Mouse (Mus musculus) adrenal gland, postnatal 4 days (tissue): Measurements from ENCODE around the gene Gm5741. TPM values are rescaled to one million over a fixed set of nuclear protein-coding genes. Genes with fewer than 3 reads are reported as not detected.
"Not testable (repeated sequence)": the region's sequence is repeated elsewhere in the genome, so short reads cannot be mapped to it uniquely, and the experiment has no call there.

Experiments
- DNase-seq, 2 experiments: peaks; one replicate each; pipeline ENCODE4 v3.0.0; 2021 to 2022; ENCODE audit warnings: low spot score in 2 of 2, mixed read lengths in 2 of 2
- long read RNA-seq, 2 experiments: library from polyadenylated mRNA; stranded (forward); transcript quantifications; one replicate each; pipeline ENCODE4 v2.0.0; 2021
- total RNA-seq, 2 experiments: library from RNA; stranded (reverse); gene quantifications; 2 replicates each; pipeline ENCODE4 v1.2.3; 2021

Gene Gm5741
- total RNA-seq: not detected
- long read RNA-seq, experiment 1: 0 reads
- long read RNA-seq, experiment 2: 0 reads

DNA sequence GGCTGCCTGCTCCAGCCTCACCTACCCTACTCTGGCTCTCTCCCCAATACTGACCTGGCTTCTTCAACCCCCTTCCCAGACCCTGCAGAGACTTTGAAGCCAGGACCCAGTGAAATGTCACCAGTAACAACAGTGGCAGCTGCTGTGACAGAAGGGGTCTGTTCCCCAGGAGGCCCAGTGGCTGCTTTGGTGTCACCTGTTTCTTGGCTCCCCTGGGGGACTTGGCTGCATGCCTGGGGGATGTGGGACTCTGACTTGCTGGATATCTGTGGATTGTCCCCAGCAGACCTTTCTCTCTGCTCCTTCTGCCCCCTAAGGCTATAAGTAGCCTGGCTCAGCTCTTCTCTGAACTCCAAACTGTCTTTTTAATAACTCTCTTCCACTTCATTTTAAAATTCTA, at the start of gene Gm5741:
Gene Gm5741 (minus strand): TSS at position 1 of the 400 bp plus-strand sequence.
- no peak for DNase-seq

DNA sequence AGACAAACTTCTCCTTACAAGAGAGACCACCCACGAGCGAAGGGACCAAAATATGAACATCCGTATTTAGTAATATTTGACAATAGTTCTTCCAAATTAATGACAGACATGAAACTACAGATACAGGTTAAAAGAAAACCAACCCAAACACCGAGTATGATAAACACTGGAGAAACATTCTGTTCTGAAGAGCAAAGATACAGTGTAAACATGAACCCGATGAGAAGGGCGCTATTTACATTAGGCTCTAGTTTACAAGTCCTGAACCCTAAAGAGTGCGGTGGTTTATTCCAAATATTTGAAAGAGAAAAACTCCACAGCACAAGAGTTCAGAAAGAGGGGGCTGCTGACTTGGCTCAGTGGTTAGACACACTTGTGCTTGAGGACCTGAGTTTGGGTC, 49.2 kb upstream of the Gm5741 start:
- DNase-seq: no peak

DNA sequence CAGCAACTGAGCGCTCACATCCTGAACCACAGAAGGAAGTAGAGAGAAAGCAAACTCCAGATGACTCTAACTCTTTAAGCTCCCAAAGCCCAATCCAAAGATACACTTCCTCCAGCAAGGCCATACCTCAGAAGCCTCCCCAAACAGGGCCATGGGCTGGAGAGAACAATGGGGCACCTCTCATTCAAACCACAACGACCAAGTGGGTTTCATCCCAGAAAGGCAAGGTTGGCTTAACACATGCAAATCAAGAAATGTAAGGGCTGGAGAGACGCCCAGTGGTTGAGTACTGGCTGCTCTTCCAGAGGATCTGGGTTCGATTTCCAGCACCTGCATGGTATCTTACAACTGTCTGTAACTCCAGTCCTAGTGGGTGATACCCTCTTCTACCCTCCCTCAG, 47.7 kb upstream of the Gm5741 start:
- no peak for DNase-seq

DNA sequence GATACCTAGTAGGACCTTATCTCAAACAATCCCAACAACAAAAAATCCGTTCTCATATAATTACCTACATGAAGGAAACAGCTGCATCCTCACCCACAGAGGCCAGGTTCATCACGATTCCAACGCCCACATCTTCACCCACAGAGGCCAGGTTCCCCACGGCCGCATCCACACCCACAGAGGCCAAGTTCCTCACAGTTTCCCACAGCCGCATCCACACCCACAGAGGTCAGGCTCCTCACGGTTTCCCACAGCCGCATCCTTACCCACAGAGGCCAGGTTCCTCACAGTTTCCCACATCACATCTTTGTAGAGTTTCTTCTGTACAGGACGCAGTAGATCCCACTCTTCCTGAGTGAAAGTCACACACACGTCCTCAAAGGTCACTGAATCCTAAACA, 45.5 kb upstream of the Gm5741 start:
- no peak for DNase-seq

DNA sequence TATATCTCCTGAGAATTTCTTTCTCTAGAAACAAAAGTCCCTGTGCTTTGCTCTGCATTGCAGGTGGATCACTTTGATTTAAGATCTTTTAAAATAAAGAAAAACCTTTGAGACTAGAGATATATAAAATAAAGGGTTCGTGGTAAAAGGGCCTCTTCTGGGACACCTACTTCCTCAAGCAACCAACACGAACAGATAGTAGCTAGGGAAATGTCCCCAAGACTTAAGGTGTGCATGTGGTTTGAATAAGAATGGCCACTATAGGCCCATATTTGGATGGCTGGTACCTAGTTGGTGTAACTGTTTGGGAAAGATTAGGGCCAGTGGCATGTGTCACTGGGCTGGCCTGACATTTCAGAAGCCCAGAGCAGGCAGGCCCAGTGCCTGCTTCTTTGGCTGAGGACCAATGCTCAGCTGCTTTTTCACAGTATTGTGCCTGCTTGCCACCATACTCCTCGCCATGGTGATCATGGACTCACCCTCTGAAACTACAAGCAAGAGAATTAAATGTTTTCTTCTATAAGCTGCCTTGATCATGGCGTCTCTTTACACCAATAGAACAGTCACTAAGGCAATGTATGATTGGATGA, 32.4 kb upstream of the Gm5741 start:
- DNase-seq: no peak

GRCm38 (mm10) chr8:85096850-85097249, 29.1 kb upstream of the Gm5741 start:
- no peak for DNase-seq

GRCm38 (mm10) chr8:85096196-85096595, 28.4 kb upstream of the Gm5741 start:
- no peak for DNase-seq

DNA sequence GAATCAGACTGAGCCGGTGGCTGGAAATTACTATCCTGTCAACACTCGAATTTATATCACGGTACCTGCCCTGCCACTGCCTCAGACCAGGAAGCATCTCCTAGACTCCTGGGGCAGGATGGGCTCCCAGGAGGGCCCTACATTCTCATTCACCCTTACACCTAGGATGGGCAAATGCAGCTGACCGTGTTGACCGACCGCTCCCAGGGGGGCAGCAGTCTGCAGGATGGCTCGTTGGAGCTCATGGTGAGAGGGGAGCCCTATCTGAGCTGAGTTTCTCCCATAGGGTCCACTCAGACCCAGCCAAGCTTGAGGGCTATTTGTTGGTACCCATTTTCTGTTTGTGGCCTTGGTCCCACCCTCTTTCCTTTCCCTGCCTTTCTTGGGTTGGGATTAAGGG, 27.8 kb upstream of the Gm5741 start:
- no peak for DNase-seq

DNA sequence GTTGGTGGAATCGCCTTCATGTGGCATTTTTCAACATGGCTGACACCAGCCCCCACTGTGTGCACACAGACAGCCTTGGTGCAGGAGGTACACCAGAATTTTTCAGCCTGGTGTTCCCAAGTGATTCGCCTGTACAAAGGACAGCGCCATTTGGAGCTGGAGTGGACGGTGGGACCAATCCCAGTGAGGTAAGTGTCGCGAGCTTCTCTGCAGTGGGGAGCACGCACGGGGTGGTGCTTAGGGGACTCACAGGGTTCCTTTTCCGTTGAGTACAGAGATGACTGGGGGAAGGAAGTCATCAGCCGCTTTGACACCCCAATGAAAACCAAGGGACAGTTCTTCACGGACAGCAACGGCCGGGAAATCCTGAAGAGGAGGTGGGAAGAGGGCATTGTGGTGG, 27.3 kb upstream of the Gm5741 start:
- no peak for DNase-seq

DNA sequence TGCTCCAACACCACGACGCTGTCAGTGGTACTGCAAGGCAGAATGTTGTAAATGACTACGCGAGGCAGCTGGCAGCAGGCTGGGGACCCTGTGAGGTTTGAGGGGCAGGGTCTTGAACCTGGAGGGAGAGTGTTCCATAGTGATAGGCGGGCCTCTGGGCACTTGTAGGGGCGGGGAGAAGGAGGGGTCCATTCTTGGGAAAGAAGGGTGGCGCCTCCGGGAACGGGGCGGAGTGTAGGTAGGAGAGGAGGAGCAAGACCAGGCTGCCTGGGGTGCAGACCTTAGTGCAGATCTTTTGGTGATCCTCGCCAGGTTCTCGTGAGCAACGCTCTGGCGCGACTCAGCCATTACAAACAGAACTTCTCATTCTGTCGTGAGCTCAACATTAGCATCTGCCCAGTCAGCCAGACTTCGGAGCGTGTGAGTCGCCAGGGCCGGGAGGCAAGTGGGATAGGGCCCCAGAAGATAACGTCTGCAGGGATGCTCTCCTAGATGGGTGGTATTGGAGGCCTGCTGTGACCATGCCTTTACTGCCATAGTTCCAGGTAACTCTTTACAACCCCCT, 23.8 kb upstream of the Gm5741 start:
- no peak for DNase-seq

DNA sequence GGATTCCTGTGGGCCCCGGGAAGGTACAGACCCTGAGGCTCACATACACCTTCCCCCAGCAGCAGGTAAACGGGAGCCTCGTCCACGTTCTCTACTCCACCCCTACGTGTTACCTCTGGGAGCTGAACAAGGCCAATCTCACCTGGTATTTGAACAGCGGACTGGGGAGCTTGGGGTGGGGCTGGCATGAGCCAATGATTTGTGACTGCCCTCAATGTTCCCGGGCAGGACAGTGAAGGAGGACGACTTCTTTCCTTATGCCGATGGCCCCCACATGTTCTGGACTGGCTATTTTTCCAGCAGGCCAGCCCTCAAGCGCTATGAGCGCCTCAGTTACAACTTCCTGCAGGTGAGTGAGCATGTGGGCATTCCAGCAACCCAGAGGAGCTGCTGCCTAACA, 23.1 kb upstream of the Gm5741 start:
- DNase-seq: no peak

DNA sequence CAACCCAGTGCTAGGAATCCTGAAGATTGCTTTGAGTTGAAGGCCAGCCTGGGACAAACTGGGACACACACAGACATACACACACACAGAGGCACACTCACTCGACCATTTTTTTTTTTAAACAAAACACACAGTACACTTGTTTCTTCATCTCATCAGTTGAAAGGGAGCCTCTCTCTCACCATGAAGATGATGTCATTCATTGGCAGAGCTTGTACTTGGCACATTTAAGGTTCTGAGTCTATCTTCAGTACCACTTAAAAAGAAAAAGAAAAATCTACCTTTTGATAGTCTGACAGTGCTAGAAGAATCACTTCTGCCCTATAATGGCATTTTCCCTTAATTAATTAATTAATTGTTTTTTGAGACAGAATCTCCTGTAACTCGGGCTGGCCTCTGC, 21.0 kb upstream of the Gm5741 start:
- no peak for DNase-seq

DNA sequence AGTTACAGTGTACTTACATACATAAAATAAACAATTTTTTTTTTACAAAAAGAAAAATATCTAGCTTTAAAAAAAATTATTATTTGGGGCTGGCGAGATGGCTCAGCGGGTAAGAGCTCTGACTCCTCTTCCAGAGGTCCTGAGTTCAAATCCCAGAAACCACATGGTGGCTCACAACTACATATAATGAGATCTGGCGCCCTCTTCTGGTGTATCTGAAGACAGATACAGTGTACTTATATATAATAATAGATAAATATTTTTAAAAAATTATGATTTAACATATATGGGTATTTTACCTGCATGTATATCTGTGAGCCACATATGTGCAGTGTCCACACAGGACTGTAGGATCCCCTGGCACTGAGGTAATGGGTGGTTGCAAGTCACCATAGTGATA, 18.5 kb upstream of the Gm5741 start:
- DNase-seq: no peak

DNA sequence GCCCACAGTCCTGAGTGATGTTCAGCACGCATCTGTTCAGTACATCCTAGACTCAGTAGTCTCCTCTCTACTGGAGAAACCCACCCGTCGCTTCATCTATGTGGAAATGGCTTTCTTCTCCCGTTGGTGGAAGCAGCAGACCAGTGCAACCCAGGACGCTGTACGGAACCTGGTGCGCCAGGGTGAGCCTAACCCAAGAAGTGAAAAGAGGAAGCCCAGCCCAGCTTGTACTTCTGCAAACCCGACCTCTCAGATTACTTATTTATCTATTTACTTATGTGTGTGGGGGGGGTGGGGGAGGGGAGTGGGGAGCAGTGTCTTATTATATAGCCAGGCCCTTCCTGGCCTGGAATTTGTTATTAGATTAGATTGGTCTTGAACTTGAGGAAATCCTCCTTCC, 16.9 kb upstream of the Gm5741 start:
- DNase-seq: no peak

DNA sequence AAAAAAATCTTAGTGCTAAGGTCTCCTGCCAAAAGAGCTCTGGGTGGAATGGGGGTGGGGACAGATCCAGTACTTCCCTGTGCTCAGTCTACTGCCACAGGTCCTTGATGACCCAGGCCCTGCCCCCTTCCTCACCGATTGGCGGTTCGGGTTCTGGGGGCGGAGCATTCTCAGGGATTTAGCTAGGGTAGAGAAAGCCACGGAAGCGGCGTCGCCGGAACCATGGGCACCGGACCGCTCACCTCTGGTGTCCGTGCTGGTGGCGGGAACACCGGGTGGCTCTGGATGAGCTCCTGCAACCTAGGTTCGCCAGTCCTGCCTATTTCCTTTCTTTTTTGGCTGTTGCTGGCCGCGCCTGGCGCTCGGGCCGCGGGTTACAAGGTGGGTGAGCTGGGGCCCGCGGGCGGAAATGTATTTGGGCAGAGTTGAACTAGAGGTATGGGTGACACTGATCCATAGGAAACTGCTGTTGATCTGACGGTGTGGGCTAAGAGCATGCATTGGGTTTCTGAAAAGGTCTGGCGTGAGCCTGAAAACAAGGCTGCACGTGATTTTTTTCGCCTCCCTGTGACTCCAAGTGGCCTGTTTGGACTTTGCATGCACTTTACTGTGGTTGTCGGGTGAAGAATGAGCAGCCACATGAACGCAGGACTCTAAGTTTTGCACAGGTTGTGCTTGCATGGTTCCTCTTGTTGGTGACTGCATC, 15.5 kb upstream of the Gm5741 start, which contains the start of gene Man2b1:
Gene Man2b1 (plus strand): TSS at position 163 of the 706 bp plus-strand sequence.
- DNase-seq: peak; percentile 63 to 84

- DNase-seq: not testable (repeated sequence)
Observed at GRCm38 (mm10) chr8:85082169-85082568, 14.4 kb upstream of the Gm5741 start.

DNA sequence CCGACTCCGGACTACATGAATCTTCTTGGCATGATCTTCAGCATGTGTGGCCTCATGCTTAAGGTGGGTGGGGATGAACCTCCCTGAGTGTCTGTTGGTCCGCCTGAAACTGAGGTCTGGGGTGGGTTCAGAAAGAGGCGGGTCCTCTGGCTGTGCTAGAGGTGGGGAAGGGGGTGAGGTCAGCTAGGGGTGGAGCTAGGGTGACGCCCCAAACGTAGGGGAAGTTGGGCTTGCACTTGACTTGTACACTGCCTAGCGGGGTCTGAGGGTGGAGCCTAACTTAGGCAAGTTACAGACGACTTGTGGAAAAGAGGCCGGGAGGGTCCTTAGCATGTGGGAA, 13.4 kb upstream of the Gm5741 start, which contains the start of gene Wdr83:
Gene Wdr83 (minus strand): TSS at position 91 of the 340 bp plus-strand sequence.
- no peak for DNase-seq

GRCm38 (mm10) chr8:85080532-85081215, 12.9 kb upstream of the Gm5741 start, which contains the start of gene Wdr83os:
Gene Wdr83os, plus strand, starts transcription at chr8:85080740.
- peak in 1 of 2 experiments; percentile 37 for DNase-seq

- DNase-seq: no peak
Observed at GRCm38 (mm10) chr8:85080214-85080531, 12.4 kb upstream of the Gm5741 start.

DNA sequence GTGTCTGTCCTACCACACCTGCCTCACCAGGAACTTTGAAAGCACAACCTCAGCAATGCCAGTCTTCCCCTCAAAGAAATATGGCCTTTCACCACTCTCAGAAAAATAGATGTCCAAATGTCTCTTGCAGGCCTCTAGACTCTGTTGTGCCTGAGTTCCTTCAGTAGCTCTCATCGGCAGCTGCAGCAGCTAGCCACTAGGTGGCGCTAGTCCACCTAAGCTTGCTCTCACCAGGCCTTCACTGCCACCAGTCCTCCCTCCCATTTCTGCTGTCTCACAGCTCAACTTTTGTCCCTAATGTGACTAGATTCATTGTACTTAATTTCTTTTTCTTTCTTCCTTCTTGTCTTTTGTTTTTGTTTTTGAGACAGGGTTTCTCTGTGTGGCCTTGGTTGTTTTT, 9.2 kb upstream of the Gm5741 start:
- DNase-seq: peak in 1 of 2 experiments; percentile 59

DNA sequence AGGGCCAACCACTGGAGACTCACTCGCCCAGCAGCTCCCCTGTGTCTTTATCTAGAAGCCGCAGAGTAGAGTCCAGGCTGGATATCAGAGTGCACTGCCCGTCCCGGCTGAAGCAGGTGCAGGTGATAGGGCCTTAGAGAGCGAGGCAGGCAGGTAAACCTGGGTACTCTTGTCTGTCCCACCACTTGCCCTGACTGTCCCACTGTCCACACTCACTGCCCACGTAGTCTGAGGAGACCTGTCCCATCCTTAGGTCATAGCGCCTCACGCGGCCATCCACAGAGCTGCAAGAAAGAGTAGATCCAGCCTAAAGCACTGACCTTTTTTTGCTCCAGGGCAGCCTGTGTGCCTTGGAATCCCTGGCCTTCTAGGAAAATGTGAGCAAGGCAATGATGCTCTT, 8.2 kb upstream of the Gm5741 start:
- no peak for DNase-seq

GRCm38 (mm10) chr8:85074617-85075016, 6.8 kb upstream of the Gm5741 start:
- DNase-seq: no peak
